Mouse (Mus musculus) lung, adult 2 months (tissue): ENCODE results near the gene Olfr263.

Source experiments
- CTCF ChIP-seq: fragments of 200-500 bp; IDR thresholded peaks from 2 replicates; pipeline ENCODE4 v1.5.1; 2011; ENCODE audit warnings: mild to moderate bottlenecking, low read length, control low read depth; ENCODE audit not compliant: insufficient read depth
- POLR2A ChIP-seq: fragments of 200-500 bp; IDR thresholded peaks from 2 replicates; pipeline ENCODE4 v1.6.1; 2011; ENCODE audit warnings: low read depth, mild to moderate bottlenecking, control low read depth, low read length, borderline replicate concordance; ENCODE audit errors: extremely low read depth

DNA sequence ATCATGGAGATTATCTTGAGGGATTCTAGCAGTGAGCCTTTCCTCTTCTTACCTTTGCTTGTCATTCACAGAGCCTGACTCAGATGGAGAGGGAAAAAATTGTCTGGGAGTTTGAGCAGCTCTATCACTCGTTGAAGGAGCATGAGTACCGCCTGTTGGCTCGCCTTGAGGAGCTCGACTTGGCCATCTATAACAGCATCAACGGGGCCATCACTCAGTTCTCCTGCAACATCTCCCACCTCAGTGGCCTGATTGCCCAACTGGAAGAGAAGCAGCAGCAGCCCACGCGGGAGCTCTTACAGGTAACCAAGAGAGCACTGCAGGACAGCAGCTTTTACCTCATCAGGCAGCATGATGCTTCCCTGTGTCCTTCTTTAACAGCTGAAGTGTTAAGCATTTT is 54.2 kb downstream of the Olfr263 start:
- TF ChIP-seq CTCF: no peak
- TF ChIP-seq POLR2A: no peak
